Mouse (Mus musculus): ENCODE measurements around the gene Kcnmb1. TPM values are rescaled to one million over a fixed set of nuclear protein-coding genes. Genes with fewer than 3 reads are reported as not detected.
A peak's percentile ranks its signal among the peaks of the same experiment; 100 is the strongest.

Kcnmb1 gene
- polyA plus RNA-seq, 1 experiment from 2014 or later: 0.09 TPM

DNA sequence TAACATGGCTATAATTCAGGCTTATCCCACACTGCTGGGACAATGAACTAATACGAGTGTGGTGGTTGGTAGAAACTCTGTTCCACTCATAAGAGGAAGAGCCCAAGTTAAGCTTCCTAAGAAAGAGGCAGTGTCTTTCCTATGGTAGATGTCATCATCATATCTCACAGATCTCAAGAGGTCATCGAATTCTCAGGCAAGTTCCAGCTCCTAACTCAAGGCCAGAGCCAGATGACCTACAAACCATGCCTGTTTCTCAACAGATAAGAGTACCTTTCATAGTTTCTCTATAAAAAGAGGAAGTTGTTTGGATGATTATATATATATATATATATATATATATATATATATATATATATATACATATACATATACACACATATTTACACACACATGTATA, 23.7 kb downstream of the Kcnmb1 start:
- H3K27me3 ChIP-seq (replicated peaks; ENCODE audit: low read depth, poor library complexity, severe bottlenecking): peaks cover 4% of the 10 kb centered on the region; the same call in 1 of the 2 replicates
- no peak overlapping the region for H3K27ac ChIP-seq (replicated peaks)
- 89% methylated on average over 2 of the region's 2 CpGs for WGBS
- H3K9me3 ChIP-seq: no peaks in the 10 kb centered on the region
- no peak for DNase-seq (ENCODE audit: low spot score)
- H3K4me3 ChIP-seq: no peak overlapping the region
- no peaks in the 10 kb centered on the region for H3K36me3 ChIP-seq (replicated peaks)
- no peaks in the 10 kb centered on the region for H3K4me1 ChIP-seq

DNA sequence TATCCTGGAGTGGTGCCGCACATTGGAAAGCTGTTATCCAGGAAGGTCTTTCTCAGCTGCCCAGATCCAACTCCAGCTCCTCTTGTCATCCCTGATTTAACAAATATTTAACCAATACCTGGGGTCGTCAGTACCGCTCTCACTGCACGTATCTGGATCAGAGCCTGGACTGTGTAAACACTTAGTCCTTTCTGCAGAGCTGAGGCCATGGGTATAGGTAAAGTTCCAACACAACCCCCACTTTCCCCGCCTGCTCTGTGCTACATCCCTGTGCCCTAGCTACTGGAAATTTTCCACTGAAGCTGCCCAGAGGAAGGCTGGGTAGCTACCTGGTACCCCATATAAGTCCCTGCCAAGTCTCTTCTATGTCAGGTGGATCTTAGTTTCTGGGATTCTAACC, 27.2 kb downstream of the Kcnmb1 start:
- H3K4me3 ChIP-seq: no peak overlapping the region
- 80% methylated on average over 5 of the region's 5 CpGs for WGBS
- no peak for DNase-seq (ENCODE audit: low spot score)
- H3K27me3 ChIP-seq (replicated peaks; ENCODE audit: low read depth, poor library complexity, severe bottlenecking): peaks cover 22% of the 10 kb centered on the region
- no peaks in the 10 kb centered on the region for H3K9me3 ChIP-seq
- H3K27ac ChIP-seq (replicated peaks): no peak overlapping the region
- H3K4me1 ChIP-seq: peaks cover 15% of the 10 kb centered on the region
- no peaks in the 10 kb centered on the region for H3K36me3 ChIP-seq (replicated peaks)

DNA sequence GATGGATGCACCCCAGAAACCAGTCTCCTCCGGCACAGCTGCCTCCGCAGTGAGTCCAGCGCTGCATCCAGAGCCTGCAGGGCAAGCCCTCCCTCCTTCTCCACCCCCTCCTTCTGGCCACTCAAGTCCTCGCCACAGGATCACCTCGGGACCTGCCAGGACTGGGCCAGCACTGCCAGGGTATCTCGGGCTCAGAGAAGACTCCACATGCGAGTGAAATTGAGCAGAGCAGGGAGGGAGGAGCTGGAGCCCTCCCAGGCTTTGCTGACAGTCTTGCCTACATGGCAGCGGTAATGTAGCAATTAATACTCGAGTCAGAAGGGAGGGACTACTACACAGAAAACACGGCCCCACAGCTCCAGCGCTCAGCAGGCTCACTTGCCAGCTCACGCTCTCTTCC, 30.1 kb downstream of the Kcnmb1 start, which contains the start of gene Kcnip1:
Gene Kcnip1 (minus strand): TSS at position 215 of the 400 bp plus-strand sequence.
- H3K27me3 ChIP-seq (replicated peaks; ENCODE audit: low read depth, poor library complexity, severe bottlenecking): peaks cover 22% of the 10 kb centered on the region
- H3K36me3 ChIP-seq (replicated peaks): no peaks in the 10 kb centered on the region
- no peak within 1 kb of the TSS for H3K27ac ChIP-seq (replicated peaks)
- H3K4me1 ChIP-seq: peaks cover 15% of the 10 kb centered on the region
- peak; percentile 20 for DNase-seq (ENCODE audit: low spot score)
- H3K9me3 ChIP-seq: no peaks in the 10 kb centered on the region
- WGBS: 24% methylated on average over 12 of the region's 12 CpGs
- H3K4me3 ChIP-seq: peak within 1 kb of the TSS; percentile 19; the same call in 1 of the 2 replicates

DNA sequence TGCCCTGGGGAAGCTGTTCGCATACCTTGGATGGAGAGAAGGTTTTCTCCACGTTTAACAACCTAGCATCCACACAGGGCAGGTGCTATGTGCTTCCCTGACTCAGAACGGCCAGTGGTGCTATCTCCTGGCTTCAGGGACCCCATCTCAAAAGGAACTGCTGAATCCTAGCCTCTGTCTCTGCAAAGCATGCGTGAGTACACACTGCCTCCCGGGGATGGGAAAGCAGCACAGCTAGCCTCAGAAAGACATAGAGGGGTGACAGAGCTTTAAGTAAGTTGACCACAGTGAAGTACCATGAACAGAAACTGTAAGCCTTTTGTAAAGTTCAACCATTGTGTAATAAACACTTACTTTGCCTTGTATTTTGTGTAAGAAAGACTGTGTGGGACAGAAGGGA, 30.7 kb downstream of the Kcnmb1 start:
- no peaks in the 10 kb centered on the region for H3K36me3 ChIP-seq (replicated peaks)
- no peak for DNase-seq (ENCODE audit: low spot score)
- H3K4me1 ChIP-seq: peaks cover 15% of the 10 kb centered on the region
- WGBS: 67% methylated on average over 5 of the region's 5 CpGs
- no peak overlapping the region for H3K4me3 ChIP-seq
- no peak overlapping the region for H3K27ac ChIP-seq (replicated peaks)
- H3K27me3 ChIP-seq (replicated peaks; ENCODE audit: low read depth, poor library complexity, severe bottlenecking): peaks cover 22% of the 10 kb centered on the region
- no peaks in the 10 kb centered on the region for H3K9me3 ChIP-seq

DNA sequence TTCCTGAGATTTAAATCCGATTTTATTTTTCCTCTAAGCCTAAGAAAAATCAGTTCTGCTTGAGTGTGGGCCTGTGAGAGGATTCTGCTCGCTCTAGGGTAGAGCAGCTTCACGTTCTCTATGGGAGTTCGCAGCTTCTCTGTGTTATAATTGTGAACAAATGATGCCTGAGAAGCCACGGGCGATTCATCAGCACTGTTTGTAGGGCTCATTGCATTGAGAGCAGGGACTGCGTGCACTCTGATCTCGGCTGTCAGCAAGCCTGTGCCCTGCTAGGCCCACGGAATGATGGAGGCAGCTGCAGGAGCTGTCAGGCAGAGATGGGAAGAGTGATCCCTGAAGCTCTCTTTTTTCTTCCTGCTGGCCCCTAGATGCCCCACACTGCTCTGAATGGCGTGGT, 35.4 kb downstream of the Kcnmb1 start:
- DNase-seq (ENCODE audit: low spot score): no peak
- Histone ChIP-seq H3K27ac (replicated peaks) (no peak overlapping the region), H3K27me3 (replicated peaks; ENCODE audit: low read depth, poor library complexity, severe bottlenecking) (peaks cover 3% of the 10 kb centered on the region), H3K4me1 (peaks cover 3% of the 10 kb centered on the region), H3K36me3 (replicated peaks) (no peaks in the 10 kb centered on the region), H3K4me3 (no peak overlapping the region), H3K9me3 (no peaks in the 10 kb centered on the region)
- WGBS: 63% methylated on average over 10 of the region's 10 CpGs

DNA sequence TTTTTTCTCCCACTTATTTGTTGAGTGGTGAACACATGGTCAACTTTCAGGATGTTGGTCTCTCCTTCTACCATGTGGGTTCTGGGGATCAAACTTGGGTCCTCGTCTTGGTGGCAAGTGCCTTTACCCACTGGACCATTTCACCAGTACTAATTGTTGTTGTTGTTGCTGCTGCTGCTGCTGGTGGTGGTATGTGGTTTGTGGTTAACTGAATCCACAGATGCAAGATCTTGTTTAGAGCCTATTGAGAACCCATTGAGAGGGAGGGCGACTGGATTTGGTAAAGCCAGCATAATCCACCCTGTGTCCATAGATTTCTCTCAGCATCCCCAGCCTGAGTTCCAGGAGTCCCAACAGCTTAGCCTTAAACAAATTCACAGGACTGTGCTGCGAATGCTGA, 37.6 kb downstream of the Kcnmb1 start:
- H3K4me3 ChIP-seq: no peak overlapping the region
- no peak for DNase-seq (ENCODE audit: low spot score)
- no peaks in the 10 kb centered on the region for H3K36me3 ChIP-seq (replicated peaks)
- no peaks in the 10 kb centered on the region for H3K9me3 ChIP-seq
- 82% methylated on average over 3 of the region's 3 CpGs for WGBS
- H3K4me1 ChIP-seq: no peaks in the 10 kb centered on the region
- no peaks in the 10 kb centered on the region for H3K27me3 ChIP-seq (replicated peaks; ENCODE audit: low read depth, poor library complexity, severe bottlenecking)
- H3K27ac ChIP-seq (replicated peaks): no peak overlapping the region

DNA sequence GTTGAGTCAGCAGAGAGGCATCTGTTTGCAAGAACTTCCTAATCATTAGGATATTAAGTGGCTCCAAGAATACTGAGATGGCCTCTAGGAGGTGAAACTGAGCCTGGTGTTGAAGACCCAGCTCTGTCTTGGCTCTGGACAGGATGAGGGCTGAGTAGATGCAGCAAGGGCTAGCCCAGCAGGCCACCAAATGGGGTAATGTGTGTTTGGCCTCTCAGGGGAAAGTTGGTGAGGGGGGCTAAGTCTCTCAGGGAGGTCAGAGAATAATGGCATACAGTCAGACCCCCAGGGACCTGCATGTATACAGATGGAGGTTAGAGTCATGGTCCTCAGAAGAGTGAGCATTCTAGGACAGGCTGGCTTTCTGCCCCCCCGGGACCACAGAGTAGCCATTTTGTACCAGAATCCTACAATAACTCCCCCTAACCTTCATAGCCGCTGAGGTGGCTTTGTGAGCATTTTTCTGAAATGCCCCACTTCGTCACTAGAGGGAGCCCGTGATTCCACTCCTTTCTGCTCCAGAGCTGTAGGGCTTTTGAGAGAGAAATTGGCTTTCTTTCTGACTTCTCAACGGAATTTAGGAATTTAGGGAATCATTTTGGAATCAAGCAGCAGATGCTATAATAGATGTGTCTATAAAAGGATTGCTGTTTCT, 39.3 kb downstream of the Kcnmb1 start:
- Histone ChIP-seq H3K36me3 (replicated peaks) (no peaks in the 10 kb centered on the region), H3K4me3 (no peak overlapping the region), H3K27ac (replicated peaks) (no peak overlapping the region), H3K9me3 (no peaks in the 10 kb centered on the region), H3K4me1 (no peaks in the 10 kb centered on the region), H3K27me3 (replicated peaks; ENCODE audit: low read depth, poor library complexity, severe bottlenecking) (no peaks in the 10 kb centered on the region)
- 14% methylated on average over 5 of the region's 5 CpGs for WGBS
- DNase-seq (ENCODE audit: low spot score): peak; percentile 65

DNA sequence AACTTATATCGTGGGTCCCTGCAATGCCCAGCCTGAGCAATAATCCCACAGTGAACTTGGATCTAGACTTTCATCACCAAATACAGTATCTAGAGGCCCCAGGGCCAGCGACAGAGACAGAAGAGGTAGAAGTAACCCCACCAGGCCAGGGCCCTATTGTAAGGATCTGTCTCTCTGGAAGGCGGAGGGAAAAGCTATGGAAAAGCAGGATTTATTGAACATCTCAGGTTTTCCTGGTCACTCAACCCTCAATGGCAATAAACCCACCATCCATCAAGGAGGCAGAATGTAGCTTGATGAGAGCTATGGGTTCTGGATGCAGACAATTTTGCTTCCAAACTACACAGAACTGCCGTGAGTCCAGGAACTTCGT, 39.8 kb downstream of the Kcnmb1 start:
- H3K27me3 ChIP-seq (replicated peaks; ENCODE audit: low read depth, poor library complexity, severe bottlenecking): no peaks in the 10 kb centered on the region
- no peak overlapping the region for H3K27ac ChIP-seq (replicated peaks)
- H3K4me1 ChIP-seq: no peaks in the 10 kb centered on the region
- DNase-seq (ENCODE audit: low spot score): no peak
- no peaks in the 10 kb centered on the region for H3K36me3 ChIP-seq (replicated peaks)
- WGBS: 75% methylated on average over 5 of the region's 5 CpGs
- H3K9me3 ChIP-seq: no peaks in the 10 kb centered on the region
- no peak overlapping the region for H3K4me3 ChIP-seq

DNA sequence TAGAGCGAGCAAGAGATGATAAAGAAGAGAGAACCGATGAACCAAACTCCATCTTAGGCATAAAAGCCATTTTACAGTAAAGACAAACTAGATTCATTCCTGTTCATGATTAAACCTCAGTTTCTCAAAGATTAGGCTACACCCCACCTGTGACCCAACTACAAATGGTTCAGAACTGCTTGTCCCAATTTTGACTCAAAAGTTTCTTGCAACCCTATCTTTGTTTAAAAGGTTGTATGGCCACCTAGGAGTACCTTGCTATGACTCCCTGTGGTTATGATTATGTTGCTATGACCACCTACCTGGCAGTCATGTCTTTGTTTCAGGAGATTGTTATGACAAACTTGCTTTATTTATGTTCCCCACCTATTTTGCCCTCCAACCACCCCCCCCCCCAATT, 44.8 kb downstream of the Kcnmb1 start:
- Histone ChIP-seq H3K27ac (replicated peaks) (no peak overlapping the region), H3K27me3 (replicated peaks; ENCODE audit: low read depth, poor library complexity, severe bottlenecking) (no peaks in the 10 kb centered on the region), H3K9me3 (no peaks in the 10 kb centered on the region), H3K4me3 (no peak overlapping the region), H3K4me1 (peaks cover 8% of the 10 kb centered on the region), H3K36me3 (replicated peaks) (no peaks in the 10 kb centered on the region)
- no peak for DNase-seq (ENCODE audit: low spot score)
- 97% methylated on average over 2 of the region's 2 CpGs for WGBS

DNA sequence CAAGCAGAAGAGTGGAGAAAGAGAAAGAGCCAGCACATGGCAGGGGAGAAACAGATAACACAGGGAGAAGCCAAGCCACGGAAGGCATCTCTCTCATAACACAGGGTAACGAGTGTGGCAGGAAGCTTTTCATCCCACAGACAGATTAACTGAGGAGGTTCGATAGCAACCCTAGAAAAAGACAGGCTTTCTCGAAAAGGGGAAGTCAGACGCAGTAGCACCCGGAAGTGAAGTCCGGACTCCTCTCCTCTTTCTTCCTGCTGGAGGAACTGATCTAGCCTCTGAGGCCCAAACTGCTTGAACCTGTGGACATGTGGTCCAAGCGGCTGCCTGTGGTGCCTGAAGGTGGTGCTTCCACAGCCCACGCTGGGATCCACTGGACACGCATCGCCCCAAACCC, 45.4 kb downstream of the Kcnmb1 start:
- peaks cover 8% of the 10 kb centered on the region for H3K4me1 ChIP-seq
- no peaks in the 10 kb centered on the region for H3K36me3 ChIP-seq (replicated peaks)
- WGBS: 87% methylated on average over 11 of the region's 11 CpGs
- no peak for DNase-seq (ENCODE audit: low spot score)
- H3K27me3 ChIP-seq (replicated peaks; ENCODE audit: low read depth, poor library complexity, severe bottlenecking): no peaks in the 10 kb centered on the region
- H3K27ac ChIP-seq (replicated peaks): peak overlapping the region; percentile 40; the same call in 1 of the 2 replicates
- no peak overlapping the region for H3K4me3 ChIP-seq
- H3K9me3 ChIP-seq: no peaks in the 10 kb centered on the region

DNA sequence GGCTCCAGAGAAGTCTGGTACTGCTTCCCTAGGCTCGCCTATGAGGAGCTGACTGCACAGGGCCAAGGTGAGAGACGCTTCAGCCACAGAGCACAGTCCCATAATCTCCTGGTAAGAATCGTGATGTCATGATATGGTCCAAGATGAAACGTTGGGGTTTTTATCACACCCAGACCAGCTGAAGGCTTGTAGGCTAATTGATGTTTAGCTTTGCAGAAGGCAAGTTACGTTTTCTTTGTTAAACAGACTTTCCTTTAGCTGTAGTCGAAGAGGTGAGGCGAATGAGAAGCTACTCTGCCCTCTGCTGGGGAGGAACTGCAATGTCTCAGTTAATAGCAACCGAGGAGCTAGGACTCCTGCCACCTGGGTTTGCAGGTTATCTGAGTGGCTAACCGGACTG, 45.9 kb downstream of the Kcnmb1 start:
- Histone ChIP-seq H3K4me3 (no peak overlapping the region), H3K27ac (replicated peaks) (peak overlapping the region; percentile 40; the same call in 1 of the 2 replicates), H3K36me3 (replicated peaks) (no peaks in the 10 kb centered on the region), H3K9me3 (no peaks in the 10 kb centered on the region), H3K27me3 (replicated peaks; ENCODE audit: low read depth, poor library complexity, severe bottlenecking) (no peaks in the 10 kb centered on the region), H3K4me1 (peaks cover 8% of the 10 kb centered on the region)
- 50% methylated on average over 9 of the region's 9 CpGs for whole genome bisulfite sequencing
- DNase-seq (ENCODE audit: low spot score): peak; percentile 62

DNA sequence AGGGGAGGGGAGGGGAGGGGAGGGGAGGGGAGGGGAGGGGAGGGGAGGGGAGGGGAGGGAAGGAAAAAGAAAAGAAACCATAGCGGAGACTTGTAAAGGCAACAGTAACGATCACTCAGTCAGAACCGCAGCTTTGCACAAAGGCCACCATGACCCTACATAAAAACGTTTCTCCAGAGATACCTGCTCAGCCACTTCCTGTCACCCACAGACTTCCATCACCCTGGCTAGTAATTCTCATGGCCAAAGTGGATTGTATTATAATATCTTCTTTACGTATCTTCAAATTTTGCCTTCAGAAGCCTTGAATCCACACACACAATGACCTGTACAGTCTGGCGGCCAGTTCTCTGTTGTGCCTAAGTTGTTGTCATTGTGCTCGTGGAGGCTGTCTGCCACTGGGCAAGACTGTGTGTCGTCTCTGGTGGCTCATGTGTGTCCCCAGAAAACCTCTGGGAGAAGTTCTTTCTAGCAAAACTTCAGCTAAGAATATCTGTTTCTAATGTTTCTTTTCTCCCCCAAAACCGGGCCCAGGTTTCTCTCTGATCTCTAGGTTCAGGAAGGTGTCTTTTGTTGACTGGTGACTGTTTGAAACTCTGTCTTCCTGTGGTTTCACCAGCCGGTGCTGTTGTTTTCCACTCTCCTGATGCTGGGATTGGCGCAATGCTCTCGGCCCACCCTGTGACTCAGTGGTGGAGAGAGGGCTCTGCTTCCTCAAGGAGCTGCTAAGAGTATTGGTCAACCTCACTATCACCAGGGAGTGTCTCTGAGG, 46.7 kb downstream of the Kcnmb1 start:
- Histone ChIP-seq H3K9me3 (no peaks in the 10 kb centered on the region), H3K4me3 (no peak overlapping the region), H3K4me1 (peaks cover 8% of the 10 kb centered on the region), H3K27ac (replicated peaks) (no peak overlapping the region), H3K27me3 (replicated peaks; ENCODE audit: low read depth, poor library complexity, severe bottlenecking) (no peaks in the 10 kb centered on the region), H3K36me3 (replicated peaks) (no peaks in the 10 kb centered on the region)
- WGBS: 81% methylated on average over 12 of the region's 12 CpGs
- DNase-seq (ENCODE audit: low spot score): no peak
